Mouse (Mus musculus): ENCODE measurements around the gene Traf7.
A peak's percentile ranks its signal among the peaks of the same experiment; 100 is the strongest.

Gene Traf7

GRCm38 (mm10) chr17:24527723-24528559, at the start of gene Traf7:
TSS of gene Traf7 (minus strand) at chr17:24527938.
- peak; percentile 99 for DNase-seq (ENCODE audit: low spot score)

GRCm38 (mm10) chr17:24573811-24574210, 46.1 kb upstream of the Traf7 start:
- no peak for DNase-seq (ENCODE audit: low spot score)

GRCm38 (mm10) chr17:24572651-24573245, 45.0 kb upstream of the Traf7 start:
- no peak for DNase-seq (ENCODE audit: low spot score)

GRCm38 (mm10) chr17:24569837-24570236, 42.1 kb upstream of the Traf7 start:
- no peak for DNase-seq (ENCODE audit: low spot score)

- no peak for DNase-seq (ENCODE audit: low spot score)
Observed at GRCm38 (mm10) chr17:24567034-24567779, 39.5 kb upstream of the Traf7 start.

GRCm38 (mm10) chr17:24565792-24566191, 38.1 kb upstream of the Traf7 start:
- no peak for DNase-seq (ENCODE audit: low spot score)

GRCm38 (mm10) chr17:24565092-24565491, 37.4 kb upstream of the Traf7 start:
- no peak for DNase-seq (ENCODE audit: low spot score)

- no peak for DNase-seq (ENCODE audit: low spot score)
Observed at GRCm38 (mm10) chr17:24564422-24564821, 36.7 kb upstream of the Traf7 start.

- DNase-seq (ENCODE audit: low spot score): no peak
Observed at GRCm38 (mm10) chr17:24563638-24564037, 35.9 kb upstream of the Traf7 start.

- no peak for DNase-seq (ENCODE audit: low spot score)
Observed at GRCm38 (mm10) chr17:24561592-24561991, 33.9 kb upstream of the Traf7 start.

- DNase-seq (ENCODE audit: low spot score): no peak
Observed at GRCm38 (mm10) chr17:24560301-24561028, 32.7 kb upstream of the Traf7 start.

- DNase-seq (ENCODE audit: low spot score): no peak
Observed at GRCm38 (mm10) chr17:24559146-24559545, 31.4 kb upstream of the Traf7 start.

- DNase-seq (ENCODE audit: low spot score): peak; percentile 24
Observed at GRCm38 (mm10) chr17:24558600-24559099, 30.9 kb upstream of the Traf7 start.

GRCm38 (mm10) chr17:24557091-24557490, 29.4 kb upstream of the Traf7 start:
- DNase-seq (ENCODE audit: low spot score): no peak

GRCm38 (mm10) chr17:24551050-24551444, 23.3 kb upstream of the Traf7 start:
- no peak for DNase-seq (ENCODE audit: low spot score)

- DNase-seq (ENCODE audit: low spot score): peak; percentile 92
Observed at GRCm38 (mm10) chr17:24550416-24551049, 22.8 kb upstream of the Traf7 start.

- peak; percentile 99 for DNase-seq (ENCODE audit: low spot score)
Observed at GRCm38 (mm10) chr17:24549618-24550415, 22.1 kb upstream of the Traf7 start, which contains the start of gene Pkd1. TSS of gene Pkd1 (plus strand) at chr17:24549834.

- peak; percentile 58 for DNase-seq (ENCODE audit: low spot score)
Observed at GRCm38 (mm10) chr17:24548921-24549617, 21.3 kb upstream of the Traf7 start.

GRCm38 (mm10) chr17:24548435-24548834, 20.7 kb upstream of the Traf7 start:
- no peak for DNase-seq (ENCODE audit: low spot score)

GRCm38 (mm10) chr17:24546234-24546633, 18.5 kb upstream of the Traf7 start:
- DNase-seq (ENCODE audit: low spot score): no peak
